Mouse (Mus musculus) gastrocnemius, postnatal 4 days (tissue): ENCODE data around the gene Crabp2. TPM values are rescaled to one million over a fixed set of nuclear protein-coding genes. Genes with fewer than 3 reads are reported as not detected.
A peak's percentile ranks its signal among the peaks of the same experiment; 100 is the strongest.

Source experiments
- DNase-seq, 2 experiments: peaks; one replicate each; pipeline ENCODE4 v3.0.0; 2021 to 2022; ENCODE audit warnings: low spot score in 2 of 2, mixed read lengths in 2 of 2
- total RNA-seq, 2 experiments: library from RNA; stranded (reverse); gene quantifications; 2 replicates each; pipeline ENCODE4 v1.2.3; 2021

Crabp2 gene
- total RNA-seq, 2 experiments from 2014 or later = 1.3 to 2.2 TPM

- DNase-seq = peak in 1 of 2 experiments; percentile 43
Observed at GRCm38 (mm10) chr3:87952440-87952839, 4.0 kb downstream of the Crabp2 start.

GRCm38 (mm10) chr3:87958056-87958455 is 9.6 kb downstream of the Crabp2 start:
- DNase-seq = no peak

- no peak for DNase-seq
Observed at GRCm38 (mm10) chr3:87958476-87958875, 10.0 kb downstream of the Crabp2 start.

GRCm38 (mm10) chr3:87958967-87959366 is 10.5 kb downstream of the Crabp2 start:
- DNase-seq = no peak

DNA sequence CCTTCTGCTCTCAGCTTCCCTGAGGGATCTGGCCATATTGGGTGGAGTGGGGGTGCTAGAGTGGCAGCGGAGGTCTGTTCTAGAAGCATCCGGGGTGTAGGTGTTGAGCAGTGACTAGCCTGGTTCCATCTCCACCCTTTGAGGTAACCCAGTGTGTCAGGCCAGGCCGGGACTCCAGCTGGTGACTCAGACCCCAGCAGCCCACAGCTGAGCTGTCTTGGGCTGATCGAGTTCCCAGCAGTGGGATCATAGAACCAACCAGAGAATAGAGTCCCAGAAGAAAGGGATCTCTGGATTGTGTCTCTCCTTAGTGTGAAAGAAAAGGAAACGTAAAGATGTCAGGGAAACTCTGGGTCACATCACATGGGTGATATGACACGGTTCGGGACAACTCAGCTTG is 10.9 kb downstream of the Crabp2 start:
- no peak for DNase-seq

GRCm38 (mm10) chr3:87960191-87960585 is 11.7 kb downstream of the Crabp2 start:
- DNase-seq = no peak

- DNase-seq = peak; percentile 84 to 92
Observed at GRCm38 (mm10) chr3:87960586-87961191, 12.2 kb downstream of the Crabp2 start.

DNA sequence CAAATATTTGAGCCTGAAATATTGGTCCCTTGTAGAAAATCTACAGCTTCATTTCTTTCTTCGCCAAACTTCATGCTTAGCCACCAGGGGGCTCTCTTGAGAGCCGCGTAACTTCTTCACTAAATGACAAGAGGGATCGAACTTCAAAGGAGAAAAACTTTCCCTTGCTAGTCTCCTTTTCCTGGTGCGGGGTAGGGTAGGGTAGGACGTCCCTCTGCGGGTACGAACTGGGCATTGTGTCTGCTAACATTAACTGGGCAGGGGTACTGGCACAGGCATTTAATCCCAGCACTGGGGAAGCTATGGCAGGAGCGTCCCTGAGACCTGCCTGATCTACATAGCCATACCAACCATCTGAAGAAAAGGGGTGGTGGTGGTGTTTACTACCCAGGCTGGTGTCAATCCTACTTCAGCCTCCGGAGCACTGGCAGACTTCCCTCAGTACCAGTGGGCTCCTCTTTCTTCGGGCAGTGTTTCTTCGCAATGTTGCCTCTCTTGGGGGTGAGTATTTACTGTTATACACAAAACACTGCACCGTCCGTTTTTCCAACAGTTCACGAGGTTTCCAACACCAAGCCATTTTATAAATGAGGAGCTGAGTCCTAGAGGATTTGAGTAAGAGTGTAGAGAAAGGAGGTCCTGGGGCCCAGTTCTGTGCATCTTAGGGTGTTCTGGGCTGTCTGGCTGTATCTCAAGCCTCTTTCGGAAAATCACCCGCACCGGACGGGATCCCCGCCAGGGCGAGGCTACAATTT is 21.9 kb downstream of the Crabp2 start:
- DNase-seq = peak in 1 of 2 experiments; percentile 57

DNA sequence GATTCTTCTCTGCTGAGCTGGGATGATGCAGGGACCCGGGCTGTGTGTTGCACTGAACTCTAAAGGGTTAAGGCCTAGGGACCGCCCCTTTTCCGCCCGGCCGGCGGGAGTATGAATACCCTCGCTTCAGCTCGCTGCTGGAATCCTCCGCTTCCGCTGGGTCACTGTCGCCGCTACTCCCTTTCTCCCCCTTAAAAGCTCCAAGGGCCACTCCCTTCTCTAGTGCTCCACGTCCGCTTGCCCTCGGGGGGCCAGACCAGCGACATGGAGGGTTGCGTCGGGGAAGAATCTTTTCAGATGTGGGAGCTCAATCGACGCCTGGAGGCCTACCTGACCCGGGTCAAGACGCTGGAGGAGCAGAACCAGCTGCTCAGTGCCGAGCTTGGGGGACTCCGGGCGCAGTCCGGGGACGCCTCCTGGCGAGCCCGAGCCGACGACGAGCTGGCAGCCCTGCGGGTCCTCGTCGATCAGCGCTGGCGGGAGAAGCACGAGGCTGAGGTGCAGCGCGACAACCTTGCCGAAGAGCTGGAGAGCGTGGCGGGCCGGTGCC is 22.5 kb downstream of the Crabp2 start, which contains the start of gene Nes:
Gene Nes (plus strand): TSS at position 140 of the 550 bp plus-strand sequence.
- DNase-seq = peak in 1 of 2 experiments; percentile 77

GRCm38 (mm10) chr3:87971489-87972202 is 23.2 kb downstream of the Crabp2 start:
- no peak for DNase-seq

GRCm38 (mm10) chr3:87972203-87972664 is 23.8 kb downstream of the Crabp2 start:
- DNase-seq = peak in 1 of 2 experiments; percentile 12

GRCm38 (mm10) chr3:87972776-87973175 is 24.3 kb downstream of the Crabp2 start:
- DNase-seq = peak in 1 of 2 experiments; percentile 17

GRCm38 (mm10) chr3:87973593-87974380 is 25.3 kb downstream of the Crabp2 start:
- DNase-seq = peak in 1 of 2 experiments; percentile 15

DNA sequence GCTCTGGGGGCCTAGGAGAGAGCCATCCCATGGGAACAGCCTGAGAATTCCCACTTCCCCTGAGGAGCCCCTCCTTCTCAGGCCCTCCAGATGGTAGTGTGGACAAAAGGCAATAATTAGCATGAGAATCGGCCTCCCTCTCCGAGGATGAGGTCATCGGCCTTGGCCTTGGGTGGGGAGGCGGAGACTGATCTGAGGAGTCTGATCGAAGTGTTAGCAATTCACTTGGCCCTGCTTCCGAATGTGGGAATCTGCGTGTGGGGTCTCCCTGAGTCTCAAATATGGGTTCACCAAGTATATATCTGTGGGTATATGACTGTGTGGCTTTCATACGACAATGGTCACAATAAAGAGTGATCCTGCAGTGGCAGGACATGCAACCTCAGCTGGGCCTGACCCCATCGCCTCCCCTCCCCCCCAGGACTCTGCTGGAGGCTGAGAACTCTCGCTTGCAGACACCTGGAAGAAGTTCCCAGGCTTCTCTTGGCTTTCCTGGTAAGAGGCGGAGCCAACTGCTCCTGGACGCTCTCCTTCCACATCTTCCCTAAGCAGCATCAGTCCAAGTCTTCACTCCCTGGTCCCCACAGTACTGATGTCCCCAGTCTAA is 26.0 kb downstream of the Crabp2 start:
- DNase-seq = peak in 1 of 2 experiments; percentile 36

- DNase-seq = no peak
Observed at GRCm38 (mm10) chr3:87979493-87979892, 31.0 kb downstream of the Crabp2 start.

- DNase-seq = no peak
Observed at GRCm38 (mm10) chr3:87980085-87980484, 31.6 kb downstream of the Crabp2 start.

DNA sequence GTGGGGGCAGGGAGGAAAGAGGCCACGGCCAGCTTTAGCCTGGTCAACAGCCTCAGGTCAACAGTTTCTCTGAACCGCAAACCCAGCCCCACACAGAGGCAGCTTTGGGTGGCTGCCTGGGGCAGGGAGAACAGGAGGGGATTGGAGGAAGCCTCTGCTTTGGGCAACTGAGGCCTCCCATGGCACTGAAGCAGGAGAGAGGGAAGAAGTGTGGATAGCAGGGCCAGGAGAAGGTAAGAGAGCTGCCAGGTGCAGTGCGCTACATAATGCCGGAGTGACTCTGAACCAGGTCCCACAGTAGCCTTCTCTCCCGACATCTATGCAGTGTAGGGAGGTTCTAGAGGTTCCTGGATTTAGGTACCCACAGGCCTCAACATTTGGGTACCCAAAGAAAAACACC is 32.3 kb downstream of the Crabp2 start:
- no peak for DNase-seq

DNA sequence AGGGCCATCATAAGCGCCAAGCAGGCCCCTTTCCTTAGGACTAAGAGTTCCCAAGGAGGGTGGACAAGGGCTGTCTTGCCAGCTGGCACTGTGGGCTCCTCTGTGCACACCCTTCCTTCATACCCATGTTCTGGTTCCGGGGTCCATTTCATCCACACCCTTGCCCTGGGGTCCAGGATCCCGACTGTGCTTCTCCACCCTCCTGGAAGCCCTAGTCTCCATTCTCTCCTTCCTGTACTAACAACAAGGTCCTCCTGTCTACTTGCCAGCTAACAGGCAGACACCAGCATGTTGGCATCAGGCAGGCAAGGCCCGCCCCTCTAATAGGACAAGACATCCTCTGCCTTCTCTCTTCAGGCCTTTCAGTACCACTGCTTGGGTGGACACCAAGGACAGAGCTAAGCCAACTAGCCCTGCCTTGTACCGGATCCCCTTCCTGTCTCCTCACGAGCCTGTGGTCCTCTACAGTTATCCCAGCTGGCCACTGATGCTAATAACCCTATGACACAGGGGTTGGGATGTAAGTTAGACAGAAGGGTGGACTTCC is 32.8 kb downstream of the Crabp2 start:
- DNase-seq = peak in 1 of 2 experiments; percentile 10

DNA sequence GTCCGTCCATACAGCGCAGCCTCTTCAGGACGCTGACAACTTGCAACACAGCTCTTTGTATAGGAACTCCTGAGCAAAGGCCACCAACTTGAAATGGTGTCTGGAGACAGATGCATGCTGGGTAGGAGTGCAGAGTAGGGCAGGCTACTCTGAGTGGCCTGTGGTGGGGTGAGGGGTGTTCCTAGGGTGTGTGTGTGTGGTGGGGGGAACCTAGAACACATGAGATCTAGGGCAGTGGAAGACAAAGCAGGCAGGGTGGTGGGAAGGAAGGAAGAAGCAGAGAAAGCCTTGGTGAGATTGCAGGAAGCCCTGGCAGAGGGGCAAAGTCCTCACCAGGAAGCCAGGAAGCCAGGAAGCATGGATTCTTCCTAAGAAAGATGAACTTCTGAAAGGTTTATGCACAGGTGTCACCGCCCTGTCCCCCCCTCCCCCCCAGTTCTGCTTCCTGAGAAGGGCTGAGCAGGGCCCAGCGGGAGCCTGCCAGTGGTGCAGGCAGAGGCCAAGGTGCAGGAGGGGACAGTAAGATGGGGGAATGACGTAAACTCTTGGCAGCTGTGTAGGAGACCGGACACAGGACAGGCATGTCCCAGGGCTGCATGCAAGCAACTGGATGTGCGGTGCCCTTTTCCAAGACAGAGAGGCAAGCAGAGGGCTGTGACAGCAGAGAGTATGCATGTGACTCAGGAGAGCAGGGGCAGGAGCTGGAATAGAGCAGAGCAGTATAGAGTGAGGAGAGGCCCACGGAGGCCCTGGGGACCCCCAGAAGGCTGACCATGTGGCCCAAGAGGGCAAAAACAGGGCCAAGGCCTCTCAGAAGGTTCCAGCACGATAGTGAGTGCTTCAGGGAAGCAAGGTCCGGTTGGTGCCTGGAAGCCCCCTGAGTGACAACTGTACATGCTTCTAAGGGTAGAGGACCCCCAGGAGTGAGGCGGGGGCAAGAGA is 33.7 kb downstream of the Crabp2 start:
- peak in 1 of 2 experiments; percentile 59 for DNase-seq
